Mouse (Mus musculus): ENCODE results near the gene Mrps14.

The Mrps14 gene

GRCm38 (mm10) chr1:160194529-160195336 is at the start of gene Mrps14:
TSS of gene Mrps14 (plus strand) at chr1:160195215.
- DNase-seq (ENCODE audit: low spot score), result peak; percentile 100

- DNase-seq (ENCODE audit: low spot score), result no peak
These were observed 49.4 kb upstream of the Mrps14 start for GRCm38 (mm10) chr1:160145606-160146005.

GRCm38 (mm10) chr1:160147274-160147673 is 47.7 kb upstream of the Mrps14 start:
- DNase-seq (ENCODE audit: low spot score), result no peak

DNA sequence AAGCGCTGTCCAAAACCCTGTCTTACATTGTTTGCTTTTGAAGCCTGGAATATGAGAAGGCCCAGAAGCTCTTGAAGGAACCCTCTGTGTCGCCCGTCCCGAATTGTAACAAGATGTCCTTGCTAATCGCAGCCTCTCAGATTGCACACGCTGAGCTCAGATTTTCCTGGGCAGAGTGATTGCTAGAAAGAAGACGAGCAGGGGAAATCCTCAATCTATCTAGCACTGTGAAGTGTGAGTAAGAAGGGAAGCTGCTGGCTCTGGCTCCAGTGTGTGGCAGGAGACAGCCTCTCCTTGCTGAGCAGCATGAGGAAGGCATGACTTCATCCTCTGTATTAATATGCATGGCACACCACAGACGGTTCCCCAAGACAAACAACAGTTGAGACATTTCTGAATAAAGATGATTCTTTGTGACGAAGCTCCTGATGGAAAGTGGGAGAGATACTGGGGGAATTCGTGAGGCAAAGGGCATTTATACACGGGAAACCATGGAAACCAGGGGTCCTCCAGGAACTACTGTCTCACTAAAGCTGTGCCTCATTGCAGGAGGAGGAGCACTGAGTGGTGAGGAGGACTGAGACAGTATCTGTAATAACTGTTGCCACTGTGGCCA is 45.6 kb upstream of the Mrps14 start:
- no peak for DNase-seq (ENCODE audit: low spot score)

DNA sequence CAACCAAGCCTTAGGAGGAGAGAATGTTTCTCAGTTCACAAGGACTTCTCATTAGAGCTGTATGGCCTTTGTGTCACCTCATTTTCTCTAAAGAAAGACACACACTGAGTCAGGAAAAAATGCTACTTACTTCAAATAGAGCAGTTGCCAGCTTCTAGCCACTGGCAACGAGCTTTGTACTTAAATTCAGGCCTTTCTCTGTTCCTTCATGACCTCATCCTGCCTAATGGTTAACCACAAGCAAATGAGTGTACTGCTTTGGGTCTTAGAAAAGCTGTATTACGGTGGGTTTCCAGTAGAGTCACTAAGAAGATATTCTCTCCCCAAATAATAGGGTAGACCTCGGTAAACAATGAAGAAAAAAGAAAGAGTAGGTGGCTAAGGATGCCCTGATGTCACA is 44.3 kb upstream of the Mrps14 start:
- no peak for DNase-seq (ENCODE audit: low spot score)

- no peak for DNase-seq (ENCODE audit: low spot score)
These were observed 41.5 kb upstream of the Mrps14 start, which contains the start of gene Tnn for GRCm38 (mm10) chr1:160153480-160153879. TSS of gene Tnn (minus strand) at chr1:160153580.

GRCm38 (mm10) chr1:160158190-160158589 is 36.8 kb upstream of the Mrps14 start:
- DNase-seq (ENCODE audit: low spot score), result no peak

GRCm38 (mm10) chr1:160166600-160166999 is 28.4 kb upstream of the Mrps14 start:
- DNase-seq (ENCODE audit: low spot score), result no peak

DNA sequence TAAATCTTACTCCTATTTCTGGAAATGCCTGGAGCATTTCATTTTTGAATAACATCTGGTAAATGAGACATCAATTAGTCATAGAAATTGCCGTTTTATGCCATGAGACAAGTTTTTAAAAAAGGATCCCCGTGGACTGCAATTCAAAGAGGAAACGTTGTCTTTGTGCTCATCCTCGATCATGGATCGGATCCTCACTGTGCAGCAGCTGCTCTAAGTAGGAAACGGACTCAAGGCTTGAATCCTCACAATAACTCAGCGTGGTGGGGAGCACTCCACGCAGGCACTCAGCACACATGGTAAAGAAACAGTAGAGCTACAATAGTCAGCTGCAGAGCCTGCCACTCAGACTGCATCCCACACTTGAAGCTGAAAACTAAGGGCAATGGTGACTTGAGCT is 18.1 kb upstream of the Mrps14 start:
- no peak for DNase-seq (ENCODE audit: low spot score)

DNA sequence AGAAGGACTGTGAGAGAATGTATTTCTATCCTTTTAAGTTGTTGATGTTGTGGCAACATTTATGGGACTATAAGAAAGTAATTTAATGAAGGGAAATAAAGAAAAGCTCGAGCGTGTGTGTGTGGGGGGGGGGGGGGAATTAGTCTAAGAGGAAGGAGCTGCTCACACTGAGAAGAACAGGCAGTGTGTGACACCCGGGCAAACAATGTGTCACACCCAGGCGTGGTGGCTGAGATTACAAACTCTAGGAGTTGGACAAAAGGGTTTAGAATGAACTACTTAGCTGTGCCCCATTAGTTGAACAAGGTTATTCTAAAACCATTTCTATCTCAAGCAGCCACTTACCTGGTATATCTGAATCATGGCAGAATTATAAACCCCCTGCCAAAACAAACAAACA is 13.8 kb upstream of the Mrps14 start:
- no peak for DNase-seq (ENCODE audit: low spot score)

- DNase-seq (ENCODE audit: low spot score), result no peak
These were observed 10.5 kb upstream of the Mrps14 start for GRCm38 (mm10) chr1:160184506-160184905.

GRCm38 (mm10) chr1:160195337-160195663 is 285 bp downstream of the Mrps14 start:
- no peak for DNase-seq (ENCODE audit: low spot score)

DNA sequence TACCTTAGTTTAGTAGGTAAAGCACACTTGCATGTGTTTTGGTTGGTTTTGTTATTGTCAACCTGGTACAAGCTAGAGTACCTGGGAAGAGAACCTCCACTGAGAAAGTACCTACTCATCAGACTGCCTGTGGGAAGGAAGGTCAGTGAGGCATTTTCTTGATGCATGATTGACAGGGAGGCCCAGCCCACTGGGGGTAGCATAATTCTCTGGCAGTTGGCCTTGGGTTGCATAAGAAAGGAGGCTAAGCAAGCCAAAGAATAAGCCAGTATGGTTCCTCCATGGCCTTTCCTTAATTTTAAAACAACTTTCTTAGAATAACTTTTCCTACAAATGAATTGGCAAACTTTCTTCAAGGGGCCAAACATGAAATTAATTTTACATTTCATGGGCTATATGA is 10.5 kb downstream of the Mrps14 start:
- DNase-seq (ENCODE audit: low spot score), result no peak

- DNase-seq (ENCODE audit: low spot score), result no peak
These were observed 14.8 kb downstream of the Mrps14 start for GRCm38 (mm10) chr1:160209844-160210243.

DNA sequence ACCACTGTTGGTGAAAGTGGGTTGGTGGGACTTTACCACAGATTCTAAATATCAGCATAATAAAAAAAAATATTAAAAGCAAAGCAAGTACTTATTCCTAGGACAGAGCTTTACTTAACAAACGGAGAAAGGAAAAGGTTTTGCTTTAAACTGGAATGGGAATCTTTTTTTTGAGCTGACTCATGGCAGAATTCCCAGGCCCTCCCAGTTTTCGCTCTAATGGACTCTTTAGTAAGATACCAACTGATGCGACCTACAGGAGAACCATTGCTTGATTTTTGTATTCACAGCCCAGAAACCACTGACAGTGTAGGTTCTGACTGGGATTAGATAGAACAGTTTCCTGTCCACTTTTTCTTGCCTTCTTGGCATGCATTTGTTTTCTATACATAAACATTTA is 15.6 kb downstream of the Mrps14 start:
- DNase-seq (ENCODE audit: low spot score), result no peak

- peak; percentile 37 for DNase-seq (ENCODE audit: low spot score)
These were observed 16.6 kb downstream of the Mrps14 start for GRCm38 (mm10) chr1:160211597-160212122.

DNA sequence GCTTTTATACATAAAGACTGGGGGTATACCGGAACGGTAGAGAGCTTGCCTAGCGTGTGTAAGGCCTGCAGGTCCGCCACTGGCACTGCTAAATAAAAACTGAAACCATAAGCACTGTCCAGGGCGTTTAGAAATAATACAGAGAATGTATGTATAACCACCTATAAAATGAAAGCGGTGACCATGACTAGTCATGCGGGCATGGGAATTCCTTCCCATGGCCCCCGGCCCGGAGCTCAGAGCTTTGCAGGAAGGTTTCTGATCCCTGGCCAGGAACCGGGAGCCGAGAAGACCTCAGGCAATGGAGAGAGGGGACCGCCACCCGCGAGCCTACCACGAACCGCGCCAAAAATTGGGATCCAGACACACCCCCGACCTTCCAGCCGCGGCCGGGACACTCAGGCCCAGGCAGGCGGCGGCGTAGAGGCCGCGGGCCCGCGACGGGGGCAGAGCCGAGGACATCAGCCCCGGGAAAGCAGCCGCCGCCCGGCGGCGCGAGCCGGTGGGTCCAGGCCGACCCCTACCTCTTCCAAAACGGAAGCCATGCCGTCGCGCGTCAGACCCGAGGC is 17.2 kb downstream of the Mrps14 start:
- peak; percentile 54 for DNase-seq (ENCODE audit: low spot score)

GRCm38 (mm10) chr1:160212703-160213669 is 18.0 kb downstream of the Mrps14 start, which contains the start of gene Cacybp:
TSS of gene Cacybp (minus strand) at chr1:160212875.
- peak; percentile 99 for DNase-seq (ENCODE audit: low spot score)

- no peak for DNase-seq (ENCODE audit: low spot score)
These were observed 19.2 kb downstream of the Mrps14 start for GRCm38 (mm10) chr1:160214171-160214570.

DNA sequence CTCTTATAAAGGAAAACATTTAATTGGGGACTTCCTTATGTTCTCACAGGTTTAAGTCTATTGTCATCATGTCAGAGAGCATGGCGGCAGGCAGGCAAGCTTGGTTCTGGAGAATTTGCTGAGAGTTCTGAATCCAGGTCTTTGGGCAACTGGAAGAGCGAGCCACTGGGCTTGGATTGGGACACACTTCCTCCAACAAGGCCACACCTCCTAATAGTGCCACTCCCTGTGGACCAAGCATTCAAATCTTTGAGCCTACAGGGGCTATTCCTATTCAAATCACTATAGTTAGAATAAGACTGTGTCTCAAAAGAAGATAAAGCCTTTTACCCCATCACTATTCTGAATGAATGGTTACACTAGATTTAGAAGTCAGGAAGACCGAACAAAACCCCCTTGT is 22.9 kb downstream of the Mrps14 start:
- DNase-seq (ENCODE audit: low spot score), result no peak

DNA sequence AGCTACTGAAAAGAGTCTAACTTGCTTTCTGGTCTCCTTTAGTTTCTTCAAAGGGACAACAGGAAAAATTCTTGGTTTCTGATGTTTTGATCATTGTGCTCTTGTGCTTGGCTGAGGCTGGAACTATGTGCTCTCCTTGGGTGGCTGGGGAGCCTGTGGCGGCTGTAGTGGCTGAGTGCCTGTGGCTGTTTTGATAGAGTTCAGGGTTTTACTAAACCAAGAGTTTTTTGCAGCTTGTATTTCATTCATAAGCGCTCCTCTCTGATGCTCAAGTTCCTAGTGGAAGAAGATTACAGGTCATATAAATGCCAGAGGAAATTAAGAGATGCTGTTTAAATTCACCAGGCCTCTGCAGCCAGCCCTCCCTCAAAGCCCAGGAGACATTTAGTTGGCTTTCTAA is 29.1 kb downstream of the Mrps14 start:
- DNase-seq (ENCODE audit: low spot score), result no peak

- DNase-seq (ENCODE audit: low spot score), result no peak
These were observed 32.2 kb downstream of the Mrps14 start for GRCm38 (mm10) chr1:160227196-160227595.
